18 mouse cellular contexts compared by ENCODE assay signal in the genomic region with DNA sequence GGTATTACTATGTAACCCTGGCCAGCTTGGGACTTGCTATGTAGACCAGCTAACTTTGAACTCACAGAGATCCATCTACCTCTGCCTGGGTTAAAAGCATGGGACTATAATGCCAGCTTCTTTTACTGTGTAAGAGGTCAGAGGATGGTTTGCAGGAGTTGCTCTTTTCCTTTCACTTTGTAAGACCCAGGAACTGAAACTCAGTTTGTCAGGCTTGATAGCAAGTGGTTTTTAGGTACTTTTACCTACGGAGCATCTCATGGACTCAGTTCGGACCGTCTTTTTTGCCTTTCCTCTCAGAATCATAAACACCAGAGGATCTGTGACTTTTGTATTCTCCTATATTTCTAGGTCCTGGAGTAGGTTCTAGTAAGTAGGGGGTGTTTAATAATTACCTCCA. TPM values are rescaled to one million over a fixed set of nuclear protein-coding genes. Genes with fewer than 3 reads are reported as not detected.
A peak's percentile ranks its signal among the peaks of the same experiment; 100 is the strongest.
DNase-seq lines count a peak whose midpoint lies in the region; ATAC-seq and TF ChIP-seq lines count a peak whose summit lies in the region.
"Had no signal": no experiment of that assay in that cellular context is flagged by ENCODE, and none has a peak within 500 bp of the region (broad histone marks: within the 10 kb centered on the region; RNA-seq: fewer than 3 reads in every experiment).

No protein-coding gene starts in this region.

- H3K36me3 ChIP-seq in MEL (ENCODE audit: control insufficient read depth in 1 of 2, insufficient read depth in 2 of 2, low read length in 2 of 2): peaks cover 0 to 30% of the 10 kb centered on the region in 2 experiments; a peak in 3 of 4 replicates
- no peaks in the 10 kb centered on the region for H3K36me3 ChIP-seq in forebrain, embryonic 14.5 days (ENCODE audit: control insufficient read depth, insufficient read depth, low read length)
- H3K36me3 ChIP-seq: forebrain, embryonic 10.5 days; heart, embryonic 10.5 days; heart, embryonic 13.5 days had no signal

- no peak overlapping the region for H3K4me3 ChIP-seq in gastrocnemius, adult 2 months
- peak overlapping the region; percentile 9 to 38; a peak in 3 of 4 replicates for H3K4me3 ChIP-seq in MEL (ENCODE audit: control insufficient read depth in 1 of 2, insufficient read depth in 1 of 2, low read depth in 2 of 2, low read length in 2 of 2)
- H3K4me3 ChIP-seq in forebrain, embryonic 14.5 days (ENCODE audit: low read depth, low read length): no peak overlapping the region
- H3K4me3 ChIP-seq: forebrain, embryonic 10.5 days; forebrain, embryonic 13.5 days; heart, adult 2 months; heart, embryonic 10.5 days; heart, embryonic 13.5 days had no signal

- no peak for ATAC-seq in forebrain, embryonic 14.5 days
- ATAC-seq: CD4-positive, CD25-positive, alpha-beta regulatory T cell, adult 4 months; forebrain, embryonic 13.5 days; forebrain, postnatal 0 days; hindbrain, postnatal 0 days; inflammation-experienced regulatory T-cells, adult 6 months; Patski had no signal

- intact Hi-C loops in gastrocnemius, adult 2 months (cut with DNase I): no loop called here

- no peaks in the 10 kb centered on the region for H3K9me3 ChIP-seq in MEL (replicated peaks; ENCODE audit: insufficient read depth, low read length)
- H3K9me3 ChIP-seq in forebrain, embryonic 14.5 days (replicated peaks; ENCODE audit: control insufficient read depth, low read length): no peaks in the 10 kb centered on the region
- H3K9me3 ChIP-seq: forebrain, embryonic 10.5 days; forebrain, embryonic 13.5 days; heart, embryonic 10.5 days; heart, embryonic 13.5 days had no signal

- TF ChIP-seq CTCF in gastrocnemius, adult 2 months (IDR thresholded peaks at IDR 0.05): no peak
- no peak for TF ChIP-seq CTCF in MEL (IDR thresholded peaks at IDR 0.05 in 2 of 3, conservative IDR thresholded peaks at IDR 0.05 in 1 of 3; ENCODE audit: control insufficient read depth in 1 of 3, insufficient read depth in 1 of 3, low read depth in 2 of 3, low read length in 3 of 3, poor library complexity in 1 of 3, severe bottlenecking in 1 of 3)

- H3K4me1 ChIP-seq in MEL (ENCODE audit: control insufficient read depth in 1 of 2, insufficient read depth in 2 of 2, low read length in 2 of 2): peaks cover 21 to 33% of the 10 kb centered on the region in 2 experiments
- H3K4me1 ChIP-seq in forebrain, embryonic 14.5 days (ENCODE audit: control insufficient read depth, insufficient read depth, low read length): no peaks in the 10 kb centered on the region
- H3K4me1 ChIP-seq: heart, embryonic 10.5 days; heart, embryonic 13.5 days had no signal

- peak overlapping the region; percentile 50 for H3K9ac ChIP-seq in MEL (ENCODE audit: control insufficient read depth, low read depth, low read length, poor library complexity, severe bottlenecking)
- no peak overlapping the region for H3K9ac ChIP-seq in forebrain, embryonic 14.5 days (ENCODE audit: low read length)
- H3K9ac ChIP-seq: forebrain, embryonic 13.5 days; forebrain, postnatal 0 days; heart, embryonic 13.5 days; hindbrain, embryonic 14.5 days had no signal

- 0 out of 2 replicates have a peak, but pooled peaks cover 3% of the 10 kb centered on the region for H3K79me2 ChIP-seq in MEL (ENCODE audit: control insufficient read depth, insufficient read depth, low read length, poor library complexity)

- TF ChIP-seq EP300 in MEL (IDR thresholded peaks at IDR 0.05; ENCODE audit: low read depth in 1 of 2, low read length in 2 of 2): no peak

- no peaks in the 10 kb centered on the region for H3K27me3 ChIP-seq in MEL (ENCODE audit: control insufficient read depth in 1 of 2, insufficient read depth in 2 of 2, low read length in 2 of 2)
- H3K27me3 ChIP-seq in forebrain, embryonic 14.5 days (replicated peaks; ENCODE audit: control insufficient read depth, insufficient read depth, low read length): no peaks in the 10 kb centered on the region
- H3K27me3 ChIP-seq: forebrain, embryonic 13.5 days; heart, embryonic 13.5 days; Patski had no signal

- H3K4me2 ChIP-seq in forebrain, embryonic 14.5 days (ENCODE audit: low read length): no peak overlapping the region
- H3K4me2 ChIP-seq: forebrain, embryonic 13.5 days; heart, embryonic 13.5 days; hindbrain, embryonic 14.5 days had no signal

- no peak for TF ChIP-seq RAD21 in MEL (IDR thresholded peaks at IDR 0.05; ENCODE audit: low read depth, low read length)

- DNase-seq in gastrocnemius, adult 2 months: no peak
- no peak for DNase-seq in gastrocnemius, postnatal 25 days
- peak; percentile 68 for DNase-seq in A20 (ENCODE audit: low read depth, low spot score)
- DNase-seq in MEL (ENCODE audit: low read depth, low spot score): no peak
- DNase-seq in kidney, adult 11 months: no peak
- DNase-seq in forebrain, embryonic 14.5 days (ENCODE audit: low spot score): no peak
- DNase-seq: cerebellum, adult 9-10 months; forebrain, postnatal 0 days had no signal

- 94% methylated on average over 3 of the region's 3 CpGs for WGBS in forebrain, embryonic 14.5 days

- H3K27ac ChIP-seq in gastrocnemius, adult 2 months: peak overlapping the region; percentile 58; the same call in 1 of the 2 replicates
- peak overlapping the region; percentile 80 for H3K27ac ChIP-seq in MEL (ENCODE audit: control insufficient read depth, low read depth, low read length)
- no peak overlapping the region for H3K27ac ChIP-seq in forebrain, embryonic 14.5 days (ENCODE audit: low read depth, low read length)
- H3K27ac ChIP-seq: forebrain, embryonic 10.5 days; forebrain, embryonic 13.5 days; heart, adult 2 months; heart, embryonic 10.5 days; heart, embryonic 13.5 days; hindbrain, embryonic 14.5 days; hindbrain, postnatal 0 days had no signal

- no peak for TF ChIP-seq POLR2A in MEL (IDR thresholded peaks at IDR 0.05; ENCODE audit: control insufficient read depth in 1 of 2, insufficient read depth in 1 of 2, low read depth in 1 of 2, low read length in 2 of 2, poor library complexity in 1 of 2)

TF ChIP-seq in MEL, 35 proteins besides CTCF, POLR2A, EP300 and RAD21:
- TF ChIP-seq ZC3H11A (IDR thresholded peaks at IDR 0.05; ENCODE audit: low read depth, low read length): no peak
- TF ChIP-seq ELF1 (IDR thresholded peaks at IDR 0.05; ENCODE audit: low read depth, low read length): no peak
- no peak for TF ChIP-seq SMC3 (IDR thresholded peaks at IDR 0.05; ENCODE audit: low read depth, low read length)
- TF ChIP-seq GABPA (IDR thresholded peaks at IDR 0.05; ENCODE audit: low read depth, low read length): no peak
- no peak for TF ChIP-seq MAX (IDR thresholded peaks at IDR 0.05; ENCODE audit: low read length)
- TF ChIP-seq KAT2A (conservative IDR thresholded peaks at IDR 0.05; ENCODE audit: low read depth, low read length): no peak
- no peak for TF ChIP-seq CHD1 (IDR thresholded peaks at IDR 0.05; ENCODE audit: low read depth, low read length)
- no peak for TF ChIP-seq CHD2 (IDR thresholded peaks at IDR 0.05; ENCODE audit: low read length)
- TF ChIP-seq GATA1 (IDR thresholded peaks at IDR 0.05; ENCODE audit: low read depth, low read length): no peak
- no peak for TF ChIP-seq NELFE (IDR thresholded peaks at IDR 0.05; ENCODE audit: low read depth, low read length)
- no peak for TF ChIP-seq MEF2A (IDR thresholded peaks at IDR 0.05; ENCODE audit: extremely low read depth, insufficient replicate concordance, low read depth, low read length, poor library complexity, severe bottlenecking)
- TF ChIP-seq BHLHE40 (IDR thresholded peaks at IDR 0.05; ENCODE audit: borderline replicate concordance, low read depth, low read length): no peak

RNA-seq across cellular contexts. Expression of gene Rrm1, which starts 45.2 kb away (rescaled TPM):
- 10 to 100 TPM; 15.3 to 21.8 TPM for total RNA-seq in gastrocnemius, adult 2 months (2021)
- 10 to 100 TPM; 12.1 to 12.6 TPM for total RNA-seq in gastrocnemius, postnatal 25 days (2021)
- total RNA-seq in MEL (2012; rRNA removed): 147 and 154 TPM in 2 replicates
- 100 to 1,000 TPM in 1 of 2 experiments, not detected in 1; 228 TPM for polyA plus RNA-seq in MEL (2012; ENCODE audit: insufficient read depth in 1 of 2, insufficient read length in 2 of 2, low read depth in 1 of 2, low replicate concordance in 2 of 2, missing spikeins in 1 of 2)
- 96.7 and 98.6 TPM in 2 replicates for polyA plus RNA-seq in forebrain, embryonic 14.5 days (2014; fragmentation: Nextera tagmentation; extraction: Ambion mirVana)

Comparison
In these comparisons a context has a peak if more than half of its experiments do, and no peak if none do; other contexts are left out.
1. H3K4me3 ChIP-seq: peak in MEL (2 of 2); none in gastrocnemius, adult 2 months (single experiment) and forebrain, embryonic 14.5 days (single experiment).